Mouse (Mus musculus) spleen, adult 2 months (tissue): ENCODE data around the gene Oas1a. TPM values are rescaled to one million over a fixed set of nuclear protein-coding genes. Genes with fewer than 3 reads are reported as not detected.
"Not testable (repeated sequence)": the region's sequence is repeated elsewhere in the genome, so short reads cannot be mapped to it uniquely, and the experiment has no call there.

ENCODE experiments used
- DNase-seq, 2 experiments: peaks; one replicate each; pipeline versions ENCODE4 v3.0.0 to v3.0.0-alpha.2; 2012 to 2021; ENCODE audit warnings: low spot score in 2 of 2, low read depth in 1 of 2
- H3K27ac ChIP-seq: fragments of 200-500 bp; 2 replicates; pipeline ENCODE4 v1.5.1; 2012; ENCODE audit warnings: low read length, inconsistent platforms; ENCODE audit not compliant: insufficient read depth
- H3K27me3 ChIP-seq: fragments of 200-500 bp; 2 replicates; pipeline ENCODE4 v1.6.1; 2012; ENCODE audit warnings: mild to moderate bottlenecking, moderate library complexity, low read length, inconsistent platforms; ENCODE audit not compliant: control insufficient read depth, insufficient read depth
- H3K36me3 ChIP-seq: fragments of 200-500 bp; 2 replicates; pipeline ENCODE4 v1.6.1; 2012; ENCODE audit warnings: mild to moderate bottlenecking, low read length, inconsistent platforms; ENCODE audit not compliant: control insufficient read depth, insufficient read depth
- H3K4me1 ChIP-seq: fragments of 200-500 bp; 2 replicates; pipeline ENCODE4 v1.6.1; 2011; ENCODE audit warnings: inconsistent platforms; ENCODE audit not compliant: control insufficient read depth, insufficient read depth, insufficient read length
- H3K4me3 ChIP-seq: fragments of 200-500 bp; 2 replicates; pipeline ENCODE4 v1.5.1; 2011; ENCODE audit warnings: mild to moderate bottlenecking, inconsistent platforms; ENCODE audit not compliant: insufficient read depth, insufficient read length; ENCODE audit errors: extremely low read depth
- CTCF ChIP-seq: fragments of 200-500 bp; IDR thresholded peaks from 2 replicates; pipeline ENCODE4 v1.5.1; 2011; ENCODE audit warnings: mild to moderate bottlenecking, inconsistent platforms; ENCODE audit not compliant: insufficient read depth, insufficient read length, insufficient replicate concordance; ENCODE audit errors: extremely low read depth
- POLR2A ChIP-seq: fragments of 200-500 bp; IDR thresholded peaks from 2 replicates; pipeline ENCODE4 v1.6.1; 2011; ENCODE audit warnings: low read depth, low read length, inconsistent platforms
- WGBS: fragments of 180-500 bp; shearing (Covaris S2); methylation state at CpG from one replicate; pipeline ENCODE4 v1.1.7; 2018; 5-methylcytosine and 5-hydroxymethylcytosine counted together
- polyA plus RNA-seq: library from polyadenylated mRNA; depleted of rRNA; stranded (reverse); fragments of >200 nt; gene quantifications from 2 replicates; pipeline ENCODE4 v1.2.3, GENCODE M21; 2012

The Oas1a gene
- polyA plus RNA-seq, 1 experiment, result 8.5 TPM

- 9% methylated on average over 1 of the region's 1 CpGs for WGBS
- Histone ChIP-seq H3K36me3 (no peaks in the 10 kb centered on the region), H3K27ac (no peak overlapping the region), H3K4me3 (no peak overlapping the region), H3K27me3 (no peaks in the 10 kb centered on the region), H3K4me1 (no peaks in the 10 kb centered on the region)
- no peak for DNase-seq
- TF ChIP-seq POLR2A (no peak), CTCF (no peak)
Measured at GRCm38 (mm10) chr5:120927036-120927435, 19.7 kb upstream of the Oas1a start.

- H3K27me3 ChIP-seq, H3K4me1 ChIP-seq, DNase-seq, H3K4me3 ChIP-seq, H3K27ac ChIP-seq, H3K36me3 ChIP-seq: not testable (repeated sequence)
- WGBS, result 59% methylated on average over 2 of the region's 2 CpGs
Measured at GRCm38 (mm10) chr5:120926311-120926710, 19.0 kb upstream of the Oas1a start.

DNA sequence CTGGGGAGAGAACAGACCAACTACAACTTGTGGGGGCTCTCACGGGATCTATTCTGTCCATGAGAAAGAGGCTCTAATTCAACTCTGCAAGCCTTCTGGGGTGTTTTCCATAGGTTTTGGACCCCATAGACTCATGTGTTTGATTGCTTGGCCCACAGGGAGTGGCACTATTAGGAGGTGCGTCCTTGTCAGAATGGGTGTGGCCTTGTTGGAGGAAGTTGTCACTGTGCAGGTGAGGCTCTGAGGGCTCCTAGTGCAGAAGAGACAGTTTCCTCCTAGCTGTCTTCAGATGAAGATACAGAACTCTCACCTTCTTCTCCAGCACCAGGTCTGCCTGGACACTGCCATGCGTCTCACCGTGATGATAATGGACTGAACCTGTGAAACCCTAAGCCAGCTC, 17.2 kb upstream of the Oas1a start:
- not testable (repeated sequence) for H3K27ac ChIP-seq, H3K27me3 ChIP-seq, H3K4me3 ChIP-seq, H3K36me3 ChIP-seq, H3K4me1 ChIP-seq, DNase-seq
- WGBS, result 71% methylated on average over 4 of the region's 4 CpGs

DNA sequence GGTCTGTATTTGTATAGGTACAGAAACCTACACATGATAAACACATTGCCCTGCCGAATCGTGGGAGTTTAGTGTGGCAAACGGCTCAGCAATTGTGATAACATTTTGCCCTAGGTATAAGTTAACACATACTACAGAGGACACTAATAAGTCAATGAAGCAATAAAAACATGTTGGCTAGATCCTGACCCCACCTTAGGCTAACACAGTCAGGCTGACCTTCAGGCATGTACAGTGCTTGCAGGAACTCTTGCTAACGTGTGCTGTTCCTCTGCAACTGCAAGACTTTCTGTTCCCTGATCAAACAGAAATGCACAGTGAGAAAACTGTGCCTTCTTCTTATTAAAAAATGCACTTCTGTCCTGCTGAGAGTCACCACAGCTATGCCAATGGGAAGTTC, 16.6 kb upstream of the Oas1a start:
- H3K27ac ChIP-seq, result no peak overlapping the region
- no peak for TF ChIP-seq CTCF
- no peak for TF ChIP-seq POLR2A
- no peak for DNase-seq
- no peaks in the 10 kb centered on the region for H3K36me3 ChIP-seq
- no peaks in the 10 kb centered on the region for H3K4me1 ChIP-seq
- H3K27me3 ChIP-seq, result no peaks in the 10 kb centered on the region
- H3K4me3 ChIP-seq, result no peak overlapping the region
- WGBS, result 72% methylated on average over 4 of the region's 4 CpGs

DNA sequence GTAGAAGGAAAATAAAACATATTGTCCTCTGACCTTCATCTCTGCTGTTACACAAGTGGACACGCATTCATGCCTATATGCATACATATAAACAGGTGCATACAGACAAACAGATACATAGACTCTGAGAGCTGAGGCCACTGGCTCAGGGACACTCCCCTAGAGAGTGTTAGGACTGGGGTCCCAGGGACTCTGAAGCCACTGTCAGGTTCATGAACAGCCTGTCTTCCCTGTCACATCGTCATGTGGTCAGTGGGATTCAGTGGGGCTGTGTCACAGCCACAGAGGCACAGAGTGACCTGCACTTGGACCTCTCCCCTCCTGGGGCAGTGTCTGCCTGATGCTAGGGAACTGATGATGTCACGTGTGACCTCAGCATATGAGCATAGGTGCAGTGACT, 13.0 kb upstream of the Oas1a start:
- H3K4me3 ChIP-seq, result no peak overlapping the region
- no peaks in the 10 kb centered on the region for H3K36me3 ChIP-seq
- H3K27me3 ChIP-seq, result no peaks in the 10 kb centered on the region
- H3K4me1 ChIP-seq, result no peaks in the 10 kb centered on the region
- TF ChIP-seq CTCF, result no peak
- no peak for TF ChIP-seq POLR2A
- DNase-seq, result no peak
- no peak overlapping the region for H3K27ac ChIP-seq
- WGBS, result 77% methylated on average over 3 of the region's 3 CpGs

GRCm38 (mm10) chr5:120919156-120919935, 12.0 kb upstream of the Oas1a start:
- DNase-seq, H3K27ac ChIP-seq, H3K27me3 ChIP-seq, H3K4me3 ChIP-seq, H3K36me3 ChIP-seq, H3K4me1 ChIP-seq: not testable (repeated sequence)
- WGBS, result 61% methylated on average over 2 of the region's 2 CpGs

- H3K4me1 ChIP-seq, H3K27me3 ChIP-seq, H3K27ac ChIP-seq, H3K4me3 ChIP-seq, DNase-seq, H3K36me3 ChIP-seq: not testable (repeated sequence)
- 33% methylated on average over 8 of the region's 8 CpGs for WGBS
Measured at GRCm38 (mm10) chr5:120914204-120914603, 6.9 kb upstream of the Oas1a start, which contains the start of gene Oas1d. Oas1d (plus strand) TSS chr5:120914536.
